Mouse (Mus musculus) ovary, postnatal 10 days (tissue): Measurements from ENCODE around the gene Fancd2.

Source experiments
- DNase-seq: peaks from one replicate; pipeline ENCODE4 v3.0.0; 2022; ENCODE audit warnings: low spot score

Gene Fancd2

GRCm38 (mm10) chr6:113612258-113612969 is 80.9 kb downstream of the Fancd2 start:
- no peak for DNase-seq

DNA sequence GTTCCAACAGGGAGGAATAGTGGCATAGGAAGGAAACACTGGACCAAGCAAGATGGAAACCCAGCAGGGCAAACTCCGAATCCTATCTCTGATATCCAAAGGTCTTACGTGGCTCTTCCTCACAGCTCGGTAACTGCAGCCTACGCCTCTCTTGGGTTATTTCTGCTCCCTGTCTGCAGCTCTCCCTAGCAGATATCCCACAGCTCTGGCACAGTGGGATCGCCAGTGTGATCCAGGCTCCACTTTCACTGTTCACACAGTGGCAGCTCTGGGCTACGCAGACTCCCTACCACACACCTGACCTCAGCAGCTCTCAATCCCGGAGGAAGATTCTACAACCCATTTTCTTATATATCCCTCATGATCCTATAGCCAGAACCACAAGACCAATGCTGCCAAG is 82.7 kb downstream of the Fancd2 start:
- DNase-seq = no peak

GRCm38 (mm10) chr6:113614997-113615396 is 83.5 kb downstream of the Fancd2 start:
- no peak for DNase-seq

DNA sequence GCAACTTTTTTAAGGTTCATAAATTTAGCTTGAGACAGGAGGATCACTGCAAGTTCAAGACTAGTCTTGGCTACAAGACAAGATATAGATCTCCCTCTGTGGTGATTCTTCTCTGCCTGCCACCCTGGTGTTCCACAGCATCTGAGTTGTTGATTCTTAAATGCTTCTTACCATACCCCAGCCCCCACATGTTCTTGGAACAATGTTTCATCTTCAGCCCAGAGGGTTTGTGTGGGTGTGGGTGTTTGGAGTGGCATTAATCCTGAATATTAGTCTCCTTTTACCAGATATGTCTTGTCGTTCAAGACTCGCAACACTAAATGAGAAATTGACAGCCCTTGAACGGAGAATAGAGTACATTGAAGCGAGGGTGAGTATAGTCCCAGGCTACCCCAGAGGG is 84.0 kb downstream of the Fancd2 start:
- no peak for DNase-seq

GRCm38 (mm10) chr6:113623386-113623785 is 91.9 kb downstream of the Fancd2 start:
- DNase-seq = no peak

- DNase-seq = peak; percentile 72
Measured at GRCm38 (mm10) chr6:113623941-113624751, 92.7 kb downstream of the Fancd2 start, which contains the start of gene Vhl. Vhl (plus strand) TSS chr6:113623959.

DNA sequence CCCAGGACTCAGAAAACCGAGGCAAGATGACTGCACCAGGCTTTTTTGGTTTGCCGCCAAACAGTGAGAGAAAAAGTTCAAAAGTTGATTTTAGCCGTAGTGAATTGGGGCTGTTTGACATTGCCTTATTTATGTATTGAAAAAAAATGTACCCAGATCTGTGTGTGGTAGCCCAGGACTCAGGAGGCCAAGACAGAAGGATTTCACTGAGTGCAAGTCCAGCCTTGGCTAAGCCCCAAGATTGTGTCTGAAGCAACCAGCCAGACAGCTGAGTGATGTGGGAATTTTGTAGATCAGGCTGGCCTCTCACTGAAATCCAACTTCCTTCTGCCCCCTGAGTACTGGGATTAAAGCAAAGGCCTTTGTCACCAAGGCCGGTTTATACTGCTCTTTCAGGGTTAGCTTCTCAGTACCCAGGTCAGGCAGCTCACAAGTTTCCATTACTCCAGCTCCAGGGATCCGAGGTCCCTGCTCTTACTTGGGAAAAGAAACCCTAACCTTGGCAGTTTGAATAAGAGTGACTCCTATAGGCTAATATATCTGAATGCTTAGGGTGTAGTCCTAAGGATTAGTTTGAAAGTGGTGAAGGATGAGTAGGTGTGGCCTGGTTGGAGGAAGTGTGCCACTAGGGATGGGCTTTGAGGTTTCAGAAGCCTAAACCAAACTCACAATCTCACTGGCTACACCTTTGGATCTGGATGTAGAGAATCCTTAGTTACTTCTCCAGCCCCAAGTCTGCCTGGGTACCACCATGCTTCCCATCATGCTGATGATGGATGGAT is 93.7 kb downstream of the Fancd2 start:
- no peak for DNase-seq

DNA sequence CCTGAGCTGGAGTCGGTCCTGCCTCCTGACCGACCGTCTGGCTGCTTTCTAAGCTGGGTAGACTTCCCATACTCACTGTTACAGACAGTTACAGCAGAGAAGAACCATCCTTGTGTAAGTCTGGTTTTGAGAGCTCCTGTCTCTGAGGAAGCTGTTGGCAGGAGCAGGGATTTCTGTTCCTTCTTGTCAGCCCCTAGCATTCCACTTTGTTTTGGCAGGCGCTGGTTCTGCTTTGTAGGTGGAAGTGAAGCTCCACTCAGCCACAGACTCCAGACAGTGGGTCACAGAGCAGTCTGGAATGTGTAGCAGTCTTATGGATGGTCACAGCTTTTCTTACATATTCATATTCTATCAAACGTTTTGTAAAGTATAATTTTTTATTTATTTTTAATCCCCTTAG is 98.8 kb downstream of the Fancd2 start:
- no peak for DNase-seq

DNA sequence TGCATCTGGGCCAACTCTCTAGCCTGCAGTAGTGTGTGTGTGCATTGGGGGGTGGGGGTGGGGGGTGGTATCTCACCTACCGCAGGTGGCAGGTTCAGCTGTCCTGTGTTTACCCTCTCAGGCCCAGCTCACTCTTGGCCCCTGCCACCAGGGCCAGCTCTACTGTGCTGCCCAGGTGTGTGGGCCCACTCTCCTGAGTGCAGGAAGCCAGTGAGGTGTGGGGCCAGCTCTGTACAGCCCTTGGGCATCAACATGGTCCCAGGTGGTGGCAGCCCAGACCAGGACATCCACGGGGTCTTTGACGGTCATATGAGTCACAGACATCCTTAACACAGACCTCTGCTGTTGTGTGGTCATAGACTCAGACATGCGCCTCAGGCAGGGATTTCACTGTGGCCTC is 101.4 kb downstream of the Fancd2 start:
- no peak for DNase-seq

DNA sequence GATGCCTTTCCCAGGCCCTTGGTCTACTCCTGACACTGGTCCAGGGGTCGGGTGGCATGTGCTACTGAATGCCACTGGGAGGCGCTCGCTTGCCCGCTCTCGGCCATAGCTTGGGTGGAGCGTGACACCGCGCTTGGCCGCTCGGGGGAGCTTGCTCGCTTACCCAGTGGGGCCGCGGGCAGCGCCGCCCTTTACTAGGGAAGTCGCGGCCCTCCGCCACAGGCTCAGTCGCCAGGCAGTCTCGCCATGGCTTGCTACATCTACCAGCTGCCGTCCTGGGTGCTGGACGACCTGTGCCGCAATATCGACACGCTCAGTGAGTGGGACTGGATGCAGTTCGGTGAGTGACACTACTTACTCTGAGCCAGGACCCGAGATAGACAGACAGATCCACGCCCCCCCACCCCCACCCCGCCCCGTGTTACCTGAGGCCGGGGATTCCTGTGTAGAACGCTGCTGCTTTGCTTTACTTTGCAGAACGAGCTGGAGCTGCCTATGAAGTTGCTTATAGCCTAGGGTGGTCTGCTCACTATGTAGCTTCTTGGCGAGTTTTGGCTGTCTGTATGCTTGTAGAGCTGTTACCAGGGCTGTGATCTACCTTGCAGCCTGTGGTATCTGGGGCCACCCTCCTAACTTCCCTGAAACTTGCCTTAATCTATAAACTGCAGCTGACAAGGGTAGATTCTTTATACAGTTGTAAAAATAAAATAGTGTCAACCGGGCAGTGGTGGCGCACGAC is 107.0 kb downstream of the Fancd2 start, which contains the start of gene Irak2:
Gene Irak2, plus strand, starts transcription at position 166 of the 739 bp plus-strand sequence.
- peak; percentile 82 for DNase-seq

- DNase-seq = no peak
Measured at GRCm38 (mm10) chr6:113639201-113639600, 107.7 kb downstream of the Fancd2 start.

DNA sequence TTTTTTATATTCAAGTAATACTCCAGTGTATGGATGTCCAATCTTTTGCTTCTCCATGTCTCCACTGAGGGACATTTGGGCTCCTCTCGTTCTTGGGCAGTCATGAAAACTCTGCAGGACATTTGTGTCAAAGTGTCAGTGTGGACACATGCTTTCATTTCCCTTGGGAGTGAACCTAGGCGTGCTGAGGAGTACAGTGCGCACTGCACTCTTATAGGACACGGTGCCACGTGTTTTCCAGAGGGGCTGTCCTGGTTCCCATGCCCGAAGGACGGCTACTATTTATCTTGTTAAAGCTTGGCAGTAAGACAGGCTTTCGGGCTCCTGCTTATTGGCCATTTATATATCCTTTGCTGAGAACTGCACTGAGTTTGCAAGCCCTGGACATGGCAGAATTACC is 111.1 kb downstream of the Fancd2 start:
- no peak for DNase-seq

DNA sequence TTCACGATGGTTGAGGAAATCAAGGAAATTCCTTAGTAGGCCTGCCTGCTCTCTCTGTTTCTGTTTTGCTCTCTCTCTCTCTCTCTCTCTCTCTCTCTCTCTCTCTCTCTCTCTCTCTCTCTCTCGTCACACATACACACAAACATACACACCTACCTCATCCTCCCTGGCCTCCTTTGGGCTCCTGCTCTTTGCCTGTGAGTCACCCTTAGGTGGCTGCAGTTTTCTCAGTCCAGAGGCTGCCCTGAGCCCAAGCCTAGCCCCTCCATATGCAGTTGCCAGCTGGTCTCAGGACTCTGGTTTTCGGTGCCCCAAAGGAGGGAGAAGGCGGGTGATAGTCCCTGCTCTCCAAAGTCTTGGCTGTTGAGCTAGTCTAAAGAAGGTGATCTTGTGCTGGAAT is 111.5 kb downstream of the Fancd2 start:
- no peak for DNase-seq

DNA sequence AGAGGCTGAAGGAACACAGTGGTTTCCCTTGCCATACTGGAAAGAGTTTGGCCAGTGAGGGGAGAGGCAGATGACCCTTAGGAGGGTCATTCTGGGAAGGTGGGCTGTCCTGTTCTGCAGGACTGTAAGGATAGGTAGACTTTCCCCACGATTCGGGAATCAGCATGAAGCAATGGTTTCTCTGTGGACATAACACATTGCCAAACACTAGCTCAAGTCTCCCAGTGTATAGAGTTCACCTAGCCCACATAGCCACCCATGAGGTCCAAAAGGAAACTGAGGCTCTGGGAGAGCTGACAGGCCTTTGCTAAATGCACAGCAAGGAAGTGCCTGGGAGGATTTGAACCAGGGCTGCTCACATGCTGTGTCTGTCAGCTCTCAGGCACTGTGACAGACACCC is 112.5 kb downstream of the Fancd2 start:
- DNase-seq = no peak

DNA sequence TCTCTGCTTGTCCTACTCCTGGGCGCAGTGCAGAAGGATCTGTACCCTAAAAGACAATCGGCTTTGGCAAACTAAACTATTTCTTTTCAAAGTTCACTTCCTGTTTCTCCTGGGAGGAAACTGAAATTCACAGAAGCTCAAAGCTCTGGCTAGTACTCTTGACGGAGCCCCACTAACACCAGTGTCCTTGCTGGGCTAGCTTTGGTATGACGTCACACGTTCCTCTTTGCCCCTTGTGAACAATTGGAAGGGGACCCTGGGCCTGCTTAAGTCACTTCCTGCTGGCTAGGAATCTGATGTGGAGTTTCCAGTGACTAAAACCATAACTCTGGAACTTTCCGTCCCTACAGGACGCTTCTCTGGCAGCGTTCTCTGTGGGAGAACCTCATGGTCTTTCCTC is 113.3 kb downstream of the Fancd2 start:
- no peak for DNase-seq
